Mouse (Mus musculus) left cerebral cortex, postnatal 10 days (tissue): ENCODE results near the gene Paxbp1. TPM values are rescaled to one million over a fixed set of nuclear protein-coding genes. Genes with fewer than 3 reads are reported as not detected.
A peak's percentile ranks its signal among the peaks of the same experiment; 100 is the strongest.

Source experiments
- DNase-seq, 2 experiments: peaks; one replicate each; pipeline ENCODE4 v3.0.0; 2021 to 2022; ENCODE audit warnings: low spot score in 2 of 2, mixed read lengths in 1 of 2; ENCODE audit errors: extremely low spot score in 1 of 2
- intact Hi-C: fragments of 180-260 bp; cut with DNase I; formaldehyde crosslinking; loops from one replicate; pipeline ENCODE4 v1.15.1; 2025
- total RNA-seq, 2 experiments: library from RNA; stranded (reverse); gene quantifications; 2 replicates each; pipeline ENCODE4 v1.2.3; 2021

Paxbp1 gene
- total RNA-seq, 2 experiments from 2014 or later, result 57.1 to 57.5 TPM

DNA sequence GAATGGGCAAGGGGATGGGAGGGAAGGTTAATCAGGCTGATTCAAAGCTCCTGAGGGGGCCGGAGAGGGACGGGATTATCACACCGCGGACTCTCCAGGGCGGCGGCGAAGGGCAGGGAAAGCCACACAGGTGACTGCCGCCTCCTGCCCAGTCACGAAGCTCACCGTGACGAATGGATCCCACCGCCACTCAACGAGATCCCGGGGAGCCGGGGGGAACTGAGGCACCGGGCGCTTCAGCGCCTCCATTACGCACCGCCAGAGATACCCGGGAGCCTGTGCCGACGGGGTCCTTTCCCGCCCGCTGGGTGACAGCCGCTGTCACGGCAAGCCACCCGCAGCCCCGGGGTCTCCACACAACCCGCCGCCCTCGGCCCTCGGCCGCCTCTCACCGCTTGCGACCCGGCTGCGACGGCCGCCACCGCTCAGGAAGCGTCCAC is 33.7 kb downstream of the Paxbp1 start:
- peak in 1 of 2 experiments; percentile 31 for DNase-seq
- intact Hi-C loops, result loop anchor here (10.0 kb wide), 1 partner anchor 56 kb away; no protein-coding TSS in a partner anchor

GRCm38 (mm10) chr16:91009942-91010529 is 34.3 kb downstream of the Paxbp1 start:
- no peak for DNase-seq
- intact Hi-C loops, result loop anchor here (10.0 kb wide), 1 partner anchor 55 kb away; no protein-coding TSS in a partner anchor

DNA sequence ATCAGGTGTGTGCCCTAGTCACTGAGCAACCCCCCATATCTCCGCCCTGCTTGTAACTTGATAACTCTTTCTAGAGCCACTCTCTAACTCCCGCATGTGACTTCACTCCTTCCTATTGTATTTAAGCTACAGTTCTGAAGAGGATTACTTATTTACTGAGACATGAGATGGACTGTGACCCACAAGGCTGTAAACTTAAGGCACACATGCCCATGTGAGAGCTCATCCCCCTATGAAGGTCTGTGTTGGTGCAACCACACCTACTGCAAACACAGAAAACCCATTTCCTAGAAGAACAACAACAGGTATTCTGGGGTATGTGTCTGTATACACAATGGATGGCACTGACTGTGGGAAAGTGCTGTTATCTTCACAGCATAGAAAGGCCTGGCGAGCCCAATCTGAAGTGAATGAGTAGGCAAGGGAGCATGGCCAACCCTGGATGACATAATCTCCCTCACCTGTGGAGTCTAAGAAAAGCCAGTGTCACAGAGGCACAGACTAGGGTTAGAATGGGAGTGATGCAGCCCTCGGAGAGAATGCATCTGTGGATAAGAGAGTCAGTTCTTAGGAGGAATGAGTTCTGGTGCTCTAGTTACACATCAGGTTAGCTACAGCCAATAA is 39.3 kb downstream of the Paxbp1 start:
- no peak for DNase-seq
- intact Hi-C loops, result no loop called here

DNA sequence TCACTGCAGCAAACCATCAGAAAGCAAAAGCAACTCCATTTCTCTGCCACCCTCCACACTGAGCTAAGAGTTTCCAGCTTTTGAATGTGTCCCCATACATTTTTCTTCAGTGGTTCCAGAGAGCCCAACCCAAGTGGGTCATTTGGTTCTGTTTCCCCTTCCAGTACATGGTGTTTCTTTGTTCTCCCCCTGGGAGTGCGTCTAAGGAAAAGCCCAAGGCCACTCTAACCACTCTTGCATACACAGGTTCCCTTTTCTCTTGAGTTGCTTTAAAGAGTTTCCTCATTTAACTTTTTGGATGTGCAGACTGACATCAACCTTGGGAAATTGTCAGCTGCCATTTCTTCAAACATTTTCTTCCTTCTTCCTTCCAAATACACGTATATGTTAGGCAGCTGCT is 43.2 kb downstream of the Paxbp1 start:
- DNase-seq, result no peak
- intact Hi-C loops, result no loop called here

DNA sequence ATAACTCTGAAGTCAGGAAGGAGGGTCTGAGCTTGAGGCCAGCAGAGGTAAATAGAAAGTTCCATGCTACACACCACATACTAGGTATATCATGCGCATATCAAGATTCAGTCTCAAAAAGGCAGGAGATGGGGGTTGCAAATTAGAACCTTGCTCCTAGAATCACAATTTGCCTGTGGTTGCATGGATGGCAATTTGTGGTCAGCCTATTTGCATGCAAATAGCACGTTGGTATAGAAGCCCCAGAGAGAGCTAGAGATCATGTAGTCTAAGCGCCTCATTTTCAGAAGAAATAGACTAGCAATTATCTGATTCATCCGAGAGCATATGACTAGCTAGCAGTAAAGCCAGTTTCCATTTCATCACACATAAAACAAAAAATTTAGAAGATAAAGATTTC is 44.5 kb downstream of the Paxbp1 start:
- no peak for DNase-seq
- intact Hi-C loops, result no loop called here

DNA sequence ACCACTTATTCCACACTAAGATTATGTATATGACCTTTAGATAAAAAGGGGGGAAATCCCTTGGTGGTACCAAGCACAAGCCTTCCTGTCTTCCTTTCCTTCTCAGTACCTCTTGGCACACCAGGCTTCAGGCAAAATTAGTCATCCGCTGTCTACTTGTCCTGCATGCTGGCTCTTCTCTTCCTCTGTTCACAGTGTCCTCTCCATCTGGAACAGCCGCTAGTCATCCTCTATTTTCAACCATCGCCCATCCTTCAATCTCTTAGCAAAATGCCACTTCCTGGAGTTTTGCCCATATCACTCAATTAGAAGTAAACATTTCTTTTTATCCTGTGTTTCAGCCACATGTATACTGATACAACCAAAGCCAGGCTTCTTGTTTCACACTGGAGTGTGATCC is 46.5 kb downstream of the Paxbp1 start:
- intact Hi-C loops, result no loop called here
- no peak for DNase-seq

DNA sequence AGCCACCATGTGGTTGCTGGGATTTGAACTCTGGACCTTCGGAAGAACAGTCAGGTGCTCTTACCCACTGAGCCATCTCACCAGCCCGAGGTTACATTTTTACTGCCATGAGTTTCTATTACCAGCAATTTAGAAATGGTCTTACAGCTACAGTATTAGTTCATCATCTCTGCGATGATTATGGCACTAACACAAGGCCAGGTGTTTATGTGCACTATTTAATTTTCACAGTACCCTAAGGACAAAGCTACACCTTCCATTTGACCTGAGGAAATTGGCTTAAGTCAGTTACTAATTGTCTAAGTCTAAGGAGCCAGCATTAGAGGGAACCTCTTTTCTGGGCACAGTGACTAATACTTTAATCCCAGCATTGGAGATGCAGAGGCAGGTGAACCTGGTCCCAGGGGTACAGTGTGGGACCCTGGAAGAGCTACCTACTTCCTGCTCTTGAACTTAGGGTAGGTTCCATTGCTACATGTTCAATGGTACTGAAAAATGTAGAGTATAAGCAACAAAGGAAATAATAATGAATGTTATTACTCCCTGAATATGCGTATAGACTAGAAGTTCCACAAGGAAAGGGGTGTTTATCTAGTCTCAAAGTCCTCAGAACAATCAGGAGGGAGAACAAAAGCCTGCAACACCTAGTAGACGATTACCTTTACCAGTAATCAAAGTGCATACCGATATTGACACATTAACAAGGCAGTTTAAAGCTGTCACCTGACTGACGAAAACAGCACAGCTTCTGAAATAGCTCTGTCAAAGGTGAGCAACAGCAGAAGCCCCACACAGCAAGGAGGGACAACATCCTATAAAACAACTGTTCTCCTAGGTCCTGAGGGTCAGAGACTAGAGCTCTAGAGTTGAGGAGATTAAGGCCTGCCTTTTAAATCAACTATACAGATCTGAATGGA is 47.8 kb downstream of the Paxbp1 start:
- no peak for DNase-seq
- intact Hi-C loops, result no loop called here

DNA sequence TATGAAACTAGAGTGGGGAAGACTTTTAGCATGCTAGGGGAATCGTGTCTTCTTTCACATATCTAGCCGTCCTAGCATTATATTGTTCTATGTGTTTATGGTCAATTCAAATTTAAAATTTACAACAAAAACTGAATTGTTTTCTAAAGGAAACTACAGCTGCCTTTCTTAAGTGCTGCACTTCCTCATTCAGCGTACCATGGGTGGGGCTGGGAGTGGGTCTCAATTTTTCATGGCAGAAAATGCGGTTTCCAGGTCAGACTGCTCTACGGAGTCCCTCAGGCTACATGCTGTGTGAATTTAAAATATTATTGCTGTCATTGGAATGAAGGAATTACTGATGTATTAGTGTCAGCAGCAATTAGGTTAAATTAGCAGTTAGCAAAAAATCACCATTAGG is 48.8 kb downstream of the Paxbp1 start:
- intact Hi-C loops, result no loop called here
- DNase-seq, result no peak

DNA sequence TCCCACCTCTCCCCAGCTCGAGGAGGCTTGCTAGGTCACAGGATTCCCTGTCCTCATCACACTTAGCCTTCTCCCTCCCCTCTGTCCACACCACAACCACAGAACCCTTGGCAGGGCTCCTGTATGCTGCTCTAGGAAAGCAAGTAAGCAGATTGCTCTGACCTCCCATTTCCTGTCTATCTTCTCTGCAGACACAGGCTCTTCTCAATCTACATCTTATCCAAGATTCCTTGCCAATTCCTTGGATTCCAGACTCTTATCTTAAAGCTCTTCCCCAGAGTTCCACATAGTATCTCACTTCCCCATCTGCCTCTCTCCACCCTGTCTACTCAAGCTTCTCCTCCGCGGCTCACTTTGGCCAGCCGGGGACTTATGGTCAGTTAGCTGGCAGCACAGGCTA is 49.3 kb downstream of the Paxbp1 start:
- no peak for DNase-seq
- intact Hi-C loops, result no loop called here

DNA sequence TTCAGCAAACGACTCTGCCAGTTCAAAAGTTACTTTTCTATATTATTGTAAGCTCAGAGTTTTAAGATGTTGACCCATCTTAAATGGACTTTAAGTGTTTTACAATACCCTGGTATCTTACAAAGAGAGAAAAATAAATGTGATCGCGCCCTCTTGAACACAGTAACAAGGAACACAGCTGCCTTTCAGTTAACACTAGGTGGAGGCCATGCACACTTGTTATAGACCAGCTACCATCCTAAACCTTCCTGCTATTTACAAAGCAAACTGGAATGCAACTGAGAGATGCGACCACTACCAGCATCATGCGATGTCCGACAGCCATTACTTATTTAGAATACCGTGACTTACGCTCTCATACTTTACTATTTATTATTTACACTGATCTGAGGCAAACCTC is 55.2 kb downstream of the Paxbp1 start:
- intact Hi-C loops, result no loop called here
- DNase-seq, result no peak

- intact Hi-C loops, result no loop called here
- no peak for DNase-seq
These were observed 55.7 kb downstream of the Paxbp1 start for GRCm38 (mm10) chr16:90988665-90989064.

GRCm38 (mm10) chr16:90988039-90988438 is 56.3 kb downstream of the Paxbp1 start:
- intact Hi-C loops, result no loop called here
- DNase-seq, result no peak

- DNase-seq, result no peak
- intact Hi-C loops, result loop anchor here (5.0 kb wide), 1 partner anchor 61 kb away; no protein-coding TSS in a partner anchor
These were observed 73.3 kb downstream of the Paxbp1 start for GRCm38 (mm10) chr16:90971004-90971403.

DNA sequence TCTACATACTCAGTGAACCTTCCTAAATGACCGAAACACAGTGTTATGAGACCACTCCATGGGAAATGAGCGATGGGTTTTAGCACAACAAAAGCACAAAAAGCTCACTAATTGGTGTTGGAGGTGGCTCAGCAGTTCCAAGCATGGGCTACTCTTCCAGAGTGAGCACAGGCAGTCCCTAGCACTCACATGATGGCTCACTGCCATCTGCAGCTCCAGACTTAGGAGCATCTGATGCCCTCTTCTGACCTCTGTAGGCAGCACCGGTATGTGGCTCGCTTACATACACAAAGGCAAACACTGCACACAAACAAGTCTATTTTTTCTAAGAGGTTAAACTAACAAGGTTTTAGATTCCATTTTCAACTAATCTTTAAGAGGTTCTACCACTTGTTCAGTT is 78.1 kb downstream of the Paxbp1 start:
- DNase-seq, result no peak
- intact Hi-C loops, result no loop called here

- intact Hi-C loops, result no loop called here
These were observed 80.0 kb downstream of the Paxbp1 start for GRCm38 (mm10) chr16:90964302-90964701.

More at GRCm38 (mm10) chr16:90964302-90964701, 80.0 kb downstream of the Paxbp1 start:
- DNase-seq, result no peak

Other genes with a start within 250 kb of the Paxbp1 start
- 10 to 100 TPM; 16.1 to 17.6 TPM for gene Urb1, start 234.1 kb downstream of the Paxbp1 start, total RNA-seq
- 1 to 10 TPM; 1.8 to 1.9 TPM for gene Eva1c, start 217.8 kb downstream of the Paxbp1 start, total RNA-seq
- gene Cfap298, start 109.4 kb downstream of the Paxbp1 start, total RNA-seq, result 10 to 100 TPM; 33.3 to 37.4 TPM
- 100 to 1,000 TPM; 231 to 243 TPM for gene Synj1, start 33.2 kb downstream of the Paxbp1 start, total RNA-seq
- gene 4932438H23Rik, start 50.6 kb upstream of the Paxbp1 start, total RNA-seq, result under 1 TPM; 0.32 to 0.34 TPM
- 10 to 100 TPM; 24.9 to 29.4 TPM for gene Olig2, start 180.9 kb upstream of the Paxbp1 start, total RNA-seq
- 100 to 1,000 TPM in 1 of 2 experiments, 10 to 100 TPM in 1; 96.3 to 105 TPM for gene Olig1, start 225.2 kb upstream of the Paxbp1 start, total RNA-seq